Mouse (Mus musculus): ENCODE results near the gene Hoxd4.

- TF ChIP-seq E2F4 (IDR thresholded peaks at IDR 0.05; ENCODE audit: insufficient read depth), result no peak
- no peak for TF ChIP-seq POLR2AphosphoS2 (IDR thresholded peaks at IDR 0.05; ENCODE audit: insufficient read length, low read depth)
- no peak for TF ChIP-seq POLR2A (IDR thresholded peaks at IDR 0.05; ENCODE audit: insufficient read length, low read depth)
- TF ChIP-seq TCF12 (IDR thresholded peaks at IDR 0.05; ENCODE audit: insufficient read depth, poor library complexity, severe bottlenecking), result no peak
- no peak for TF ChIP-seq CEBPB (IDR thresholded peaks at IDR 0.05; ENCODE audit: insufficient read depth, poor library complexity, severe bottlenecking)
Observed at GRCm38 (mm10) chr2:74739476-74739800, 27.7 kb downstream of the Hoxd4 start.

All from myocyte (in vitro differentiated cells).